Mouse (Mus musculus) thymus, adult 2 months (tissue): ENCODE results near the gene Aqp5. TPM values are rescaled to one million over a fixed set of nuclear protein-coding genes. Genes with fewer than 3 reads are reported as not detected.

Experiments
- DNase-seq: peaks from one replicate; pipeline ENCODE4 v3.0.0; 2021
- H3K27ac ChIP-seq: fragments of 200-500 bp; 2 replicates; pipeline ENCODE4 v1.5.1; 2012; ENCODE audit warnings: low read length, control low read depth; ENCODE audit not compliant: control insufficient read depth, insufficient read depth
- H3K27me3 ChIP-seq: fragments of 200-500 bp; 2 replicates; pipeline ENCODE4 v1.6.1; 2012; ENCODE audit warnings: mild to moderate bottlenecking, low read length, moderate library complexity, mixed read lengths; ENCODE audit not compliant: control insufficient read depth, insufficient read depth
- H3K36me3 ChIP-seq: fragments of 200-500 bp; 2 replicates; pipeline ENCODE4 v1.6.1; 2012; ENCODE audit warnings: mild to moderate bottlenecking, low read length, moderate library complexity; ENCODE audit not compliant: control insufficient read depth, insufficient read depth
- H3K4me1 ChIP-seq: fragments of 200-500 bp; replicated peaks from 2 replicates; pipeline ENCODE4 v1.6.1; 2012; ENCODE audit warnings: low read length; ENCODE audit not compliant: control insufficient read depth, insufficient read depth
- H3K4me3 ChIP-seq: fragments of 200-500 bp; 2 replicates; pipeline ENCODE4 v1.5.1; 2012; ENCODE audit warnings: mild to moderate bottlenecking, low read length, control low read depth, moderate library complexity; ENCODE audit not compliant: control insufficient read depth, insufficient read depth
- CTCF ChIP-seq: fragments of 200-500 bp; IDR thresholded peaks from 2 replicates; pipeline ENCODE4 v1.5.1; 2012; ENCODE audit warnings: mild to moderate bottlenecking, control low read depth, low read length, moderate library complexity, borderline replicate concordance; ENCODE audit not compliant: control insufficient read depth, poor library complexity, insufficient read depth; ENCODE audit errors: extremely low read depth
- POLR2A ChIP-seq: fragments of 200-500 bp; IDR thresholded peaks from 2 replicates; pipeline ENCODE4 v1.6.1; 2012; ENCODE audit warnings: mild to moderate bottlenecking, low read length, control low read depth, moderate library complexity; ENCODE audit not compliant: control insufficient read depth, poor library complexity, insufficient read depth; ENCODE audit errors: extremely low read depth
- WGBS: fragments of 180-500 bp; shearing (Covaris S2); methylation state at CpG from one replicate; pipeline ENCODE4 v1.1.7; 2018; 5-methylcytosine and 5-hydroxymethylcytosine counted together
- polyA plus RNA-seq: library from polyadenylated mRNA; depleted of rRNA; stranded (reverse); fragments of >200 nt; gene quantifications from 2 replicates; pipeline ENCODE4 v1.2.3, GENCODE M21; 2012; rRNA removed

Aqp5 gene
- 2.7 and 3.3 TPM in 2 replicates for polyA plus RNA-seq

DNA sequence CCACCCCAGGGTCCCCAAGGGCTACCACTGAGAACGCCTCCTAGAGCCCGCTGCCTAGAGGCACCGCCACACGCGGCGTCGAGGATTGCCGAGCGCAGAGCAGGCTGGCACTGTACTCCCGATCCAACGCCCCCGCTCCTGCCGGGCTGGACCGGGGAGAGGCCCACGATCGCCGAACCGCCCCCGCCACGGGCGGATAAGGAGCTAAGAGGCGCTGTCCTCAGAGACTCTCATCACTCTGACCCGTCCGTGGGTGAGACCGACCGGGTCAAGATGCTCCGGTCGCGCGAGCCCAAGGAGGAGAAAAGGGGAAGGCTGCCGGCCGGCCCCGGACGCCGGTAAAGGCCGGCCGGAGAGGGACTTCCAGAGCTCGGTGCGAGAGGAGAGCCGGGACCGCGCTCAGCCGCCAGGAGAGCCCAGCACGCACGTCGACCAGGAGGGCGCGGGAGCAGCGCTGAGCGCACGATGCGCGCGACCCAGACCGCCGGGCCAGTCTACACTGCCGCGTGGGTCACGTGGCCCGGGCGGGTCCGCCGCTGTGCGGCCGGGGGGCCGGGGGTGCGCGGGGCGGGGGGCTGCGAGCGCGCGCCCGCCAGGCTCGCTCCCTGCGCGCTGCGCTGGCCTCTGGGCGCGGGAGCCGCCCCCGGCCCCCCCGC, at the start of gene Aqp5:
Aqp5 (plus strand) TSS at position 354 of the 656 bp plus-strand sequence.
- no peaks in the 10 kb centered on the region for H3K4me1 ChIP-seq
- WGBS, result 12% methylated on average over 64 of the region's 83 CpGs
- TF ChIP-seq POLR2A (no peak), CTCF (no peak)
- H3K36me3 ChIP-seq, result no peaks in the 10 kb centered on the region
- no peak within 1 kb of the TSS for H3K4me3 ChIP-seq
- H3K27ac ChIP-seq, result no peak within 1 kb of the TSS
- peaks cover 25% of the 10 kb centered on the region for H3K27me3 ChIP-seq
- no peak for DNase-seq

DNA sequence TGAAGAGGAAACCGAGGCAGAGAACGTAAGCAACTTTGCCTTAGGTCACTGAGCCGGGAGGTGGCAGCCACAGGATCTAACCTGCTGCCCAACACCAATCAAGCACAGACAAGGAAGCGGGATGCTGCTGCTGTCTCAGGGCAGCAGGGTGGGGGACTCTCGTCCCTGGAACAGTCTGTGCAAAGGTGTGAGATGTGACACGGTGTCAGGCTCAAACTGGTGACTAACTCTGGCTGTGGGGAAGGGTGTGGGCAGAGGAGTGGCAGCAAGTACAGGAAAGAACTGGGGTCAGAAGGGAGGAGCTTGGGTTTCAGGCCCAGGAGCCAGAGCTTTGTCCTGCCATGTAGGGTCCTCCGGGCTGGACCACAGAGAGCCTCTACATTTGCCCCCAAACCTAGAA, 46.5 kb upstream of the Aqp5 start:
- Histone ChIP-seq H3K4me3 (no peak overlapping the region), H3K36me3 (no peaks in the 10 kb centered on the region), H3K4me1 (no peaks in the 10 kb centered on the region), H3K27ac (no peak overlapping the region), H3K27me3 (no peaks in the 10 kb centered on the region)
- TF ChIP-seq CTCF, result no peak
- no peak for DNase-seq
- WGBS, result 49% methylated on average over 7 of the region's 7 CpGs

DNA sequence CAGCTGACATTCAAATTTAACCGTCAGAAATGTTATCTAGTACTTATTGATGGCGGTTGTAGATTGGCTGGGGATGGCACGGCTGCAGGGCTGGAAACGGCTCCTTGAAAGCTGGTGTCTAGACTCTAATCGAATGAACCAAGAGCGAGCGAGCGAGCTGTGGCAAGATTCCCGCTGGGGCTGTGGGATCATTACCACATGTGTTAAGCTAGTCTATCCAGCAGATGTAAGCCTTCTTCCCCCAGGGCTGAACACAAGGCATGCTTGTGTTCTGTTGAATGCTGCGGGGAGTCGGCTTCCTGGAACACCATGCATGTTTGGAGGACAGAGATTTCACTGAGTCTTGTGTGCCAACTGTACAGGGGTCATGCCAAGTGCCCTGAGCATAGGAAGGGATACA, 44.0 kb upstream of the Aqp5 start:
- Histone ChIP-seq H3K4me3 (no peak overlapping the region), H3K27me3 (no peaks in the 10 kb centered on the region), H3K27ac (no peak overlapping the region), H3K36me3 (no peaks in the 10 kb centered on the region), H3K4me1 (no peaks in the 10 kb centered on the region)
- 90% methylated on average over 11 of the region's 11 CpGs for WGBS
- no peak for DNase-seq
- no peak for TF ChIP-seq CTCF
- no peak for TF ChIP-seq POLR2A

DNA sequence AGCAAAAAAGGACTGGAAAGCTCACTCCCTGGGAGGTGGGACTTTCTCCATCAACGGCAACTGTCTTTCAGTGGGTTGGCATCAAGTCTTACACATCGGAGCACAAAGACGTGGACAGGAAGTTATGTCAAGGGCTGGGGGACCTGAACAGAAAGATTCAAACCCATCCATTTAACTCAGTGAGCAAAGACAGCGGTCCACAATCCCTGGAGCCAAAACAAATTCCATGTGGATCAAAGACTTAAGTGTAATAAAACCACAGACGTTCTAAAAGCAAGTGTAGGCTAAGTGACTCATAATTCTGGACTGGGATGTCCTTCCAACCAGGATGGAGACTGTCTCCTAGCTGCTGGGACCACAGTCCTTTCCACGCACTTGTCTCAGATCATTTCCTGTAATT, 42.9 kb upstream of the Aqp5 start:
- TF ChIP-seq CTCF, result no peak
- no peak for TF ChIP-seq POLR2A
- no peaks in the 10 kb centered on the region for H3K36me3 ChIP-seq
- WGBS, result 70% methylated on average over 6 of the region's 6 CpGs
- H3K4me1 ChIP-seq, result no peaks in the 10 kb centered on the region
- H3K4me3 ChIP-seq, result no peak overlapping the region
- H3K27me3 ChIP-seq, result no peaks in the 10 kb centered on the region
- H3K27ac ChIP-seq, result no peak overlapping the region
- no peak for DNase-seq

DNA sequence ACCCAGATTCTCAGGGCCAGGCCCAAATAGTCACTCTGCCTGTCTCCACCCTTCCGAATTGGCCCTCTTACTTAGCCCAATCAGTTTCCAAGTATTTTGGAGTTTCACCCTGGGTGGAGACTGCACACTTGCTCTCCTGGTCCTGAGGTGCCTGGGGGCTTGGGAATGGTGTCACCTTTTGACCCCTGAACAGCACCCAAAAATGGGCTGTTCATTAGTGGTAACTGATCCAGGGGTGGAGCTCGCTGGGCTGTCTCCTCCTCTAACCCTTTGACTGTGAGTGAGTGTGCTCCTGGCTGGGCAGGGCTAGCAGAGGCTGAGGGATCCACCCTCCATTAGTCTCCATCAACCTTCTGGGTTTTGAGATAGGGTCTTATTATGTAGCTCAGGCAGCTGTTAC, 40.7 kb upstream of the Aqp5 start:
- 60% methylated on average over 2 of the region's 2 CpGs for WGBS
- H3K36me3 ChIP-seq, result no peaks in the 10 kb centered on the region
- TF ChIP-seq CTCF, result no peak
- no peak for TF ChIP-seq POLR2A

DNA sequence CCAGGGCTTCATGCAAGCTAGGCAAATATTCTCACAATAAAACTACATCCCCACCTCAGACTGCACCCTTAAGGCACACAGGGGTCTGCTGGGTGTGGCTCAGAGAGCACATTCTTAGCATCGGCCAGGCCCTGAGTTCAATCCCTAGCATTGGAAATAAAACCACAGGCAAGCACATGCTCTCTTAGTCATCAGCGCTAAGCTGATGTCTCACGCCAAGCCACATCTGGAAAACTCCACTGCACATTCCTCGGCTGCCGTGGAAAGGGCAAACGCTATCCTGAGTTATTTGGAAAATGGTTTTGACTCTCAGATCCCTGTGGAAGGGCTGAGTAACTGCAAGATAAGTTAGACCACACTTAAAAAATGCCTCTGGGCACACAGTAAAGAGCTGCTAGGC, 36.8 kb upstream of the Aqp5 start:
- Histone ChIP-seq H3K4me1 (no peaks in the 10 kb centered on the region), H3K27ac (no peak overlapping the region), H3K36me3 (no peaks in the 10 kb centered on the region), H3K4me3 (no peak overlapping the region), H3K27me3 (no peaks in the 10 kb centered on the region)
- WGBS, result 84% methylated on average over 6 of the region's 6 CpGs
- DNase-seq, result no peak
- no peak for TF ChIP-seq POLR2A
- TF ChIP-seq CTCF, result no peak

More for the DNA sequence above, 40.7 kb upstream of the Aqp5 start:
- Histone ChIP-seq H3K27me3 (no peaks in the 10 kb centered on the region), H3K4me3 (no peak overlapping the region), H3K27ac (no peak overlapping the region), H3K4me1 (no peaks in the 10 kb centered on the region)
- DNase-seq, result no peak

DNA sequence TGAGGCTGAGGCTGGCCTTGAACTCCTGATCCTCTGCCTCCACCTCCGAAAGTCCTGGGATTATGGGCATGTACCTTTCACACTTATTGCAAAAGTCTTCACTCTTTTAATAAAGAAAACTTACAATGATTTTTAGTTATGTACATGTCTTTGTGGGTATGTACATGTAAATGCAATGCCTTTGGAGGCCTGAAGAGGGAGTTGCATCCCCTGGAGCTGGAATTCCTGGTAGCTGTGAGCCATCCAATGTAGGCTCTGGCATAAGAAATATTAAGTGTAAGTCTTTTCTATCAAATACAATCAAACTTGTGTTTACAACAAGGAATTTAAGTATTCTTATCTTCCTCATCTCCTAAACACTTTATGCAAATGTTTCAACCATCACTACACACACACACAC, 31.6 kb upstream of the Aqp5 start:
- no peak overlapping the region for H3K4me3 ChIP-seq
- no peak for DNase-seq
- H3K27me3 ChIP-seq, result no peaks in the 10 kb centered on the region
- no peak for TF ChIP-seq POLR2A
- no peak for TF ChIP-seq CTCF
- no peak overlapping the region for H3K27ac ChIP-seq
- 91% methylated on average over 1 of the region's 1 CpGs for WGBS
- no peaks in the 10 kb centered on the region for H3K4me1 ChIP-seq
- no peaks in the 10 kb centered on the region for H3K36me3 ChIP-seq
